Mouse (Mus musculus): ENCODE measurements around the gene Ube2c.

DNA sequence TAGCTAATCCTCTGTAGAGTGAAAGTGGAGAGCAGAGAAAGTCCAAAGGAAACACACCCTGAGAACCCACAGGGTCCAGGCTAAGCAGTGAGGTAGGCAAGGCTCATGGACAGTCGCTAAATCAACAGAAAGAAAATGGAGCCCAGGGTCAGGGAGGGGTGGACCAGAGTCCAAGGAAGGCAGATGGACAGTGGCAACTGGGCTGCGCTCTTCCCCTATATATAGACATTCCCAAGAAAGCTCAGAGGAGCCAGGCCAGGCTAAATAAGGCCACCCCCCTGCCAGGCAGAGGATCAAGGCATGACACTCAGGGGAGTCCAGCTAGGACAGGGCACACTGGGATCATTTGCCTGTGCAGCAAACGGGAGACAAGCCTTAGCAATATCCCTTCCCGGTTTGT, 12.2 kb downstream of the Ube2c start:
- TF ChIP-seq EP300 (optimal IDR thresholded peaks at IDR 0.05) (no peak), CTCF (IDR thresholded peaks at IDR 0.05; ENCODE audit: low read depth) (no peak)

Measured in stomach, postnatal 0 days (tissue).